Mouse (Mus musculus) gastrocnemius, postnatal 10 days (tissue): ENCODE results near the gene BC005537. TPM values are rescaled to one million over a fixed set of nuclear protein-coding genes. Genes with fewer than 3 reads are reported as not detected.

Experiments used
- DNase-seq: peaks from one replicate; pipeline ENCODE4 v3.0.0; 2021; ENCODE audit warnings: mixed read lengths
- total RNA-seq, 2 experiments: library from RNA; stranded (reverse); gene quantifications; 2 replicates each; pipeline ENCODE4 v1.2.3; 2021

Gene BC005537
- total RNA-seq, 2 experiments from 2014 or later: 61.1 to 71.3 TPM

DNA sequence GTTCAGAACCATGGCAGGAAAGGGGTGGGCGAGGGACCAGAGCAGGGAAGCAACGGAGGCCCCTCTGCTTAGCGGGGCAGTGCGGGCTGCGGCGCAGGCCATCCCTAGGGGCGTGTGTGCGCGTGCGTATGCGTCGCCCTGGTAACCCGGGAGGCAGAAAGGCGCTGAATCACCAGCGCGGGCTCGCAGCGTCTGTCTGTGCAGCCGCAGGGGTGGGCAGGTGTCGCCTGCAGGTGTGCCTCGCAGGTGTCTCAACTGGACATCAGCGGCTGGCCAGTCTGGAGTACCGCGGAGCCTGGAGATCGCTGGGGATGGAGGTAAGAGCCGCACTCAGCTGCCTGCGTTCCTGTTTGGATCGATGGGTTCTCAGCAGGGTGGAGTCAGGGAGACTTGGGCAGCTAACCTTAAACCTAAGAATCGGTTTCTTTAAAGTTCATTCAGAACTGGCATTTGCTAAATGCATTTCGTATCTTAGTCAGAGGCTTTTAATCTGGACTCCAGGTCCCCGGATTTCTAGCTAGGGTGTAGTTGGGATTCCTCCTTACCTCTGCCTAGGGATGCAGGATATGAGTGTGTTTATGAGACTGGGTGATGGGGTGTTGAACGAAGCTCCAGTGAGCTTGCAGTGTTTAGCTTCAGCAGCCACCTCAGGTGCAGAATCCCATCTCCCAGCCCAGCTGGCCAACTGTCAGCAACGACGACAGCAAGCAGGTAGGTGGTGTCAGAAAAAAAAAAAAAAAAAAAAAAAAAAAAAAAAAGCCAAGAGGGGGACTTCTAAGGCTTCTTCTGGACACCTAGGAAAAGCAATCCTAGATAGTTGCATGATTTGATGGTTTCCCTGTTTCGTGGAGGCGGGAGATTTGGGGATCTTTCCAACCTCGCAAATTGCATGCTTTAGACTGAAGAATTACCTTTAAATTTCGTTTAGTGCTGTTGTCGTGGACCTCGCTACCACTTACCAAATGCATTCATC lies 43.8 kb downstream of the BC005537 start, which contains the start of gene D130043K22Rik:
Gene D130043K22Rik, plus strand, starts transcription at position 153 of the 973 bp plus-strand sequence.
- DNase-seq: peak; percentile 16

DNA sequence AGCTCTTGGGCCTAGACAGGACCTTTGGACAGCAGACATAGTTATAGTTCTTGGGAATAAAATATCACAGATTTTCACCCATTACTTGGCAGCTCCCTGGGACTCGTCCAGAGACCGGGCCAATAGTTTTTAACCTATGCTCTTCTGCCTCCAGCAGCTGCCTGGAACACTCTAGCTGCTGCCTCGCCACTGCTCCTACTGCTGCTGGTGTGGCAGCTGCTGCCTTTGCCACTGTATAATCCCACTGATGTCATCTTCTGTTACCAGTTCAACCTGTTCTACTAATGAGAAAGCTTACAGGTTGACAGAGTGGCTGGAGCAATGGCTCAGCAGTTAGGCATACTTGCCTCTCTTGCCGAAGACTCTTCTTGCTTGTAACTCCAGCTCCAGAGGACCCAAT lies 47.9 kb downstream of the BC005537 start:
- no peak for DNase-seq

DNA sequence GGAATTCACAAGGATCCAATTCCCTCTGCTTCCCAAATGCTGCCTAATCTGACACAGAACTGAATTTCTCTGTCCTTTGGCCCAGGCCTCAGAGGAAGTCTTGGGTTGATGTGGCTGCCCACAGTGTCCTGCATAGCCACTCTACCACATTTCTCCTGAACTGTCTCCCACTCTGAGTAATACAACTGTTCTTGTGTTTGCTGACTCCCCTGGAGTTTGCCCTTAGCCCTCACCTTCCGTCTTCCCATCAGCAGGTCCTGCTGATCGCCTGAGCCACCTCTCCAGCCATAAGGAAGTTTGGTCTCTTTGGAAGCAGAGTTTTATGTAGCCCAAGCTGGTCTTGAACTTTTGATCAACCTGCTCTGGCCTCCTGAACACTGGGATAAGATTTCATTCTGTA lies 50.5 kb downstream of the BC005537 start:
- DNase-seq: no peak

DNA sequence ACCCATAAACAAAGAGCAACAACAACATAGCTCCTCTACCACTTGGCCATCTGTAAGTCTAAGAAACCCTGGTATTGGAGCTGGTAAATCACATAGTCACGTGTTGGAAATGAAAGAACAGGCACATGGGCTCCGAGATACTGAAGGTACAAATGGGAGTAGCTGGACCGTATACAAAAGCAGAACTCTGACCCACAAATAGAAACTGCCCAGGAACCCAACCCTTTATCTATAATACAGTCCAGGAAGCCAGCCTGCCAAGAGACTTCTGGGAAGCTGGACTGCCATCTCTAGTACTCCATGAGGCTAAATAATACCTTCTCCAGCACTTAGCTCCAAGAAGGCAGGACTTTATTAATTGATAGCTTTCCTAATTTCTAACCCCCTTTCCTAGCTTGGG lies 51.1 kb downstream of the BC005537 start:
- DNase-seq: no peak

DNA sequence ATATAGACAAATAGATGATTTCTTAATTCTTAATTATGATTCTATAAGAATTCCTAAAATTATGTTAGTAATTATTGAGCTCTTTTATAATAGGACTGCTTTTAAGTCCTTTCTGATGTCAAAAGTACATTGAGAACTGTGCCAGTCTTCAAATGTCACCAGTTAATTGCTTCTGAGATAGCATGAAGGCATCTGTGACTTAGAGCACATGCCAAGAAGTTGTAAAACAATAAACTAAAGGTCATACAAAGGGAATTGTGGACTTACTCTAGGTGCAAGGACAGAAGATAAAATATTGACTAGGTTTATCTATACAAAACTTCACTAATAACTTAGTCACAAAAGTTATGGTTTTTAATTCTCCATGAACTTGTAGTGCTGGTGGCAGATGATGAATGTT lies 57.7 kb downstream of the BC005537 start:
- DNase-seq: no peak

DNA sequence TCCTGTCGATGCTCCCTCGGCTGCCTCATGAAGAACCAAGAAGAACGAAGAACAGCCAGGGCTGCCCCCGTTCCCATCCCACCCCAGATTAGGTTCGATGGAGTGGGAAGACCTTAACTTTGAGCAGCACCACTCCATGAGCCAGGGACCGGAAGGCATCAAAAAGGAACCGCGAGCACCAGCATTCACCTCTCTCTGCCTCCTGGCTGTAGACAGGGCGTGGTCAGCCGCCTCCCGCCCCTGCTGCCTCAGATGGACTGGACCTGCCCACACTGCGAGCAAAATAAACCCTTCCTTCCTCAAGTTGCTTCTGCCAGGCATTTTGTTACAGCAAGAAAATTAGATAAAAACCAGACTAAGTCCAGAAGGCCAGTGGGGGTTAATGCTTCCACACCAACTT lies 59.6 kb downstream of the BC005537 start:
- DNase-seq: no peak

DNA sequence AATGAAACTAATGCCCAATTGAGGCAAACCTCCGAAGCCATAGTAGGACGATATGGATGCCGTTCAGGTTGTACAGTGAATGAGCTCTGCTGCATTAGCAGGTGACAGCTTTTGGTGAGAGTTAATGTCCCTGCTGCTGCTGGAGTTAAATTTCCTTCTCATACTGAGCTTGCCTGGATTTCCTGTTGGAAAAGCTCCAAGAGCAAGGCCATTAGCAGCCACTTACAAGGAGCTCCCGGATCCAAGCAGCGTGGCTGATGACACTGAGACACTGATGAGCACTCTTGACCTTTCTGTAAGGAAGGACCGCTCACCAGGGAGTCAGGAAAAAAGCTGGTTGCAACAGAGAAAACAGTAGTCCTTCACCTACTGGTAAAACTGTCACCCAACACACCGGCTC lies 60.6 kb downstream of the BC005537 start:
- no peak for DNase-seq

DNA sequence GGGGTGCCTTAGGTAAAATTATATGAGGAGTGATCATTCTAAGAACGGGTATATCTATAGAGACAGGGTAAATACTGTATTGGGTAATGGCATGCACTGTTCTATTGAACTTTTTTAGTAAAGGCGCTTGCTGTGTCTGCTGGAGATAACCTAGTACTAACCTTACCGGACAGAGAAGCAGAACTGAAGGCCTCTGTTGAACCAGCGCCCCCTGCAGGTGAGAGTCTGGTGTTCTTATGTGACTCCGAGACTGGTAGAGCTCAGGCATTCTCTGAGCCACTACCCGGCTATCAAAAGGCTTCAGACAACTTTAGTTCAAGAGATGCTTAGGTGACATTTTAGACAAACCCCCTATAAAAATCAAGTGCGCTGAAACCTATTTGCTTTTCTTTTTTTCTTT lies 61.1 kb downstream of the BC005537 start:
- DNase-seq: peak; percentile 43

Other genes with a start within 250 kb of the BC005537 start
- 10 to 100 TPM; 10.2 to 11.9 TPM for gene Ripor2, start 219.5 kb upstream of the BC005537 start, total RNA-seq
- gene Armh2, start 60.4 kb upstream of the BC005537 start, total RNA-seq: not detected
- 1 to 10 TPM; 3.7 to 5.6 TPM for gene Gmnn, start 39.7 kb upstream of the BC005537 start, total RNA-seq
- 10 to 100 TPM; 90.3 to 97.4 TPM for gene Acot13, start 29.9 kb downstream of the BC005537 start, total RNA-seq
- 10 to 100 TPM; 10.8 to 12.4 TPM for gene Tdp2, start 30.0 kb downstream of the BC005537 start, total RNA-seq
- gene D130043K22Rik, start 43.5 kb downstream of the BC005537 start, total RNA-seq: under 1 TPM; 0.05 to 0.07 TPM
- 1 to 10 TPM; 3.0 to 3.3 TPM for gene Aldh5a1, start 136.0 kb downstream of the BC005537 start, total RNA-seq
- under 1 TPM; 0.40 to 0.54 TPM for gene Gpld1, start 141.5 kb downstream of the BC005537 start, total RNA-seq
- 10 to 100 TPM; 22.9 to 31.8 TPM for gene Mrs2, start 218.7 kb downstream of the BC005537 start, total RNA-seq